Mouse (Mus musculus): ENCODE data around the gene Serpinf2. TPM values are rescaled to one million over a fixed set of nuclear protein-coding genes. Genes with fewer than 3 reads are reported as not detected.

Serpinf2 gene
- polyA plus RNA-seq, 1 experiment from 2014 or later: 0.09 TPM

MicroRNAs encoded within 50 kb of the gene (microRNA counts, 519-probe panel; counts per million panel counts)
- microRNA mmu-miR-22: 5,717 counts per million, percentile 62 among the panel's probes with 10 or more counts

Small RNA genes within 50 kb of the gene (microRNA-seq; reads per million reads assigned to microRNA genes)
- gene Mir22: 1,337 reads per million, percentile 79 among the genes with 10 or more reads in this experiment

Other genes with a start within 250 kb of the Serpinf2 start
- gene Dph1, start 248.3 kb downstream of the Serpinf2 start, polyA plus RNA-seq (2016; fragmentation: Nextera tagmentation; extraction: Ambion mirVana): 24.0 and 25.5 TPM in 2 replicates
- 1.5 and 2.1 TPM in 2 replicates for gene Rtn4rl1, start 245.8 kb downstream of the Serpinf2 start, polyA plus RNA-seq (2016; fragmentation: Nextera tagmentation; extraction: Ambion mirVana)
- gene Rpa1, start 91.3 kb downstream of the Serpinf2 start, polyA plus RNA-seq (2016; fragmentation: Nextera tagmentation; extraction: Ambion mirVana): 153 and 163 TPM in 2 replicates
- 20.4 and 22.7 TPM in 2 replicates for gene Smyd4, start 91.2 kb downstream of the Serpinf2 start, polyA plus RNA-seq (2016; fragmentation: Nextera tagmentation; extraction: Ambion mirVana)
- 177 and 181 TPM in 2 replicates for gene Serpinf1, start 16.9 kb downstream of the Serpinf2 start, polyA plus RNA-seq (2016; fragmentation: Nextera tagmentation; extraction: Ambion mirVana)
- gene Wdr81, start 15.1 kb upstream of the Serpinf2 start, polyA plus RNA-seq (2016; fragmentation: Nextera tagmentation; extraction: Ambion mirVana): 6.8 and 7.1 TPM in 2 replicates
- 15.6 and 17.5 TPM in 2 replicates for gene Tlcd2, start 22.1 kb upstream of the Serpinf2 start, polyA plus RNA-seq (2016; fragmentation: Nextera tagmentation; extraction: Ambion mirVana)
- gene Prpf8, start 47.2 kb upstream of the Serpinf2 start, polyA plus RNA-seq (2016; fragmentation: Nextera tagmentation; extraction: Ambion mirVana): 79.6 and 83.0 TPM in 2 replicates
- gene Rilp, start 70.5 kb upstream of the Serpinf2 start, polyA plus RNA-seq (2016; fragmentation: Nextera tagmentation; extraction: Ambion mirVana): 0.26 and 0.67 TPM in 2 replicates
- 5.4 and 6.0 TPM in 2 replicates for gene Scarf1, start 73.9 kb upstream of the Serpinf2 start, polyA plus RNA-seq (2016; fragmentation: Nextera tagmentation; extraction: Ambion mirVana)
- gene Slc43a2, start 92.1 kb upstream of the Serpinf2 start, polyA plus RNA-seq (2016; fragmentation: Nextera tagmentation; extraction: Ambion mirVana): 3.7 and 4.2 TPM in 2 replicates
- 80.8 and 89.5 TPM in 2 replicates for gene Pitpna, start 148.5 kb upstream of the Serpinf2 start, polyA plus RNA-seq (2016; fragmentation: Nextera tagmentation; extraction: Ambion mirVana)
- 18.6 and 20.1 TPM in 2 replicates for gene Inpp5k, start 191.4 kb upstream of the Serpinf2 start, polyA plus RNA-seq (2016; fragmentation: Nextera tagmentation; extraction: Ambion mirVana)
- 24.2 and 28.2 TPM in 2 replicates for gene Myo1c, start 210.9 kb upstream of the Serpinf2 start, polyA plus RNA-seq (2016; fragmentation: Nextera tagmentation; extraction: Ambion mirVana)
- 134 and 135 TPM in 2 replicates for gene Crk, start 239.7 kb upstream of the Serpinf2 start, polyA plus RNA-seq (2016; fragmentation: Nextera tagmentation; extraction: Ambion mirVana)

Data from limb, embryonic 12.5 days (tissue).